In genomic region chr1:106643527-106643926, GRCm38 (mm10) we compare ENCODE assay signal across 20 mouse cellular contexts.
"Had no signal": no experiment of that assay in that cellular context is flagged by ENCODE, and none has a peak within 500 bp of the region (broad histone marks: within the 10 kb centered on the region; RNA-seq: fewer than 3 reads in every experiment).

No protein-coding gene starts in this region.

- H3K27me3 ChIP-seq: kidney, embryonic 15.5 days; liver, embryonic 12.5 days; liver, embryonic 15.5 days; neural tube, embryonic 12.5 days; neural tube, embryonic 15.5 days had no signal

- ATAC-seq: liver, embryonic 12.5 days had no signal

- H3K4me1 ChIP-seq: liver, embryonic 15.5 days; neural tube, embryonic 12.5 days; neural tube, embryonic 15.5 days had no signal

- H3K4me3 ChIP-seq: kidney, embryonic 15.5 days; left cerebral cortex, adult 2 months; liver, embryonic 12.5 days; liver, embryonic 15.5 days; neural tube, embryonic 12.5 days; neural tube, embryonic 15.5 days had no signal

- H3K36me3 ChIP-seq: kidney, embryonic 15.5 days; liver, embryonic 12.5 days; liver, embryonic 15.5 days; neural tube, embryonic 12.5 days; neural tube, embryonic 15.5 days had no signal

- H3K9ac ChIP-seq: kidney, embryonic 15.5 days; liver, embryonic 12.5 days; liver, embryonic 15.5 days; neural tube, embryonic 12.5 days; neural tube, embryonic 15.5 days had no signal

- H3K27ac ChIP-seq: kidney, embryonic 15.5 days; left cerebral cortex, adult 2 months; liver, embryonic 12.5 days; liver, embryonic 15.5 days; neural tube, embryonic 12.5 days; neural tube, embryonic 15.5 days had no signal

- DNase-seq: kidney, adult 11 months; kidney, adult 8-10 months; kidney, postnatal 10 days; kidney, postnatal 36 days; layer of hippocampus, postnatal 36 days; lung, adult 2 months; lung, postnatal 14 days; lung, postnatal 4 days; midbrain, embryonic 14.5 days; retina, postnatal 1 day; thymus, adult 2 months; thymus, postnatal 14 days; thymus, postnatal 4 days had no signal

- H3K4me2 ChIP-seq: kidney, embryonic 15.5 days; liver, embryonic 12.5 days; liver, embryonic 15.5 days; midbrain, embryonic 11.5 days; neural tube, embryonic 12.5 days; neural tube, embryonic 15.5 days had no signal

- H3K9me3 ChIP-seq: kidney, embryonic 15.5 days; liver, embryonic 12.5 days; liver, embryonic 15.5 days; neural tube, embryonic 12.5 days; neural tube, embryonic 15.5 days had no signal
